Mouse (Mus musculus): ENCODE data around the gene 1700080O16Rik. TPM values are rescaled to one million over a fixed set of nuclear protein-coding genes. Genes with fewer than 3 reads are reported as not detected.

Gene 1700080O16Rik
- total RNA-seq (2015; ENCODE audit: low replicate concordance) (not detected in 2 replicates), total RNA-seq (2017; ENCODE audit: low replicate concordance) (not detected in 2 replicates)

DNA sequence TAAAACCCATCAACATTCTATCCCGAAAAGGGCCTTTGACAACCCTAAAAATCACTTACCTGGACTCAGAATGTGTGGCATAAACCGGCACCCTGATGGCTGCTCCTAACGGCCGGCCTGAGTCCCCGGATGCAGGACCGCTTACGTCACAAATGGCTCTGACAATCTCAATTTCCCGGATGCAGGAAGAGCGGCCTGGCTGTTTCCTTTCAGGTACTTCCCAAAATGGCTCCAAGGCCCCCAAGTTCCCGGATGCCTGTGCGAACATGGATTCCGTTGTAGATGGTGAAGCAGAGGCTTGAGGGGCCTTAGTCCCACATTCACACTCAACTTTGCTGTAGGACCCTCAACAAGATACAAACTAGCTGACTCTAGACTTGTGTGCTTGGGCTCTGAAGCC is at the start of gene 1700080O16Rik:
Gene 1700080O16Rik, minus strand, starts transcription at position 101 of the 400 bp plus-strand sequence.
- ATAC-seq (replicated peaks; ENCODE audit: low FRiP score, poor library complexity, severe bottlenecking), result no peak

DNA sequence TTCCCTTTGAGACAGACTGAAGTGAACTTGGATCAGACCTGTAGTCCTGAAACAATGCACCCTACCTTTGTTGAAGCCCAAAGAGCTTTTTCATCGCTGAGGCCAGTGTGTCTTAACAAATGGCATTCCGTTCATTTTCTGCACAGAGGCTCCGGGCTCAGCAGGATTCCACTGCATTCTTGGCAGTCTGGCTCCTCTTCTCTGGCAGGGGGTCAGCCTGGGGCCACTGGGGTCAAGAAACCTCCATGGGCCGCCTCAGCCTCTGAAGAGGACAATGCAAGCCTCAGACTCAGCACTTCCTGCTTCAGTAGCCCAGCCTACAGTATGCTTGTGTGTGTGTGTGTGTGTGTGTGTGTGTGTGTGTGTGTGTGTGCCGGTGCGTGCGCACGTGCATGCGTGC is 45.1 kb upstream of the 1700080O16Rik start:
- no peak for ATAC-seq (replicated peaks; ENCODE audit: low FRiP score, poor library complexity, severe bottlenecking)

- ATAC-seq (replicated peaks; ENCODE audit: low FRiP score, poor library complexity, severe bottlenecking), result no peak
Observed at GRCm38 (mm10) chrX:52000072-52000471, 27.5 kb upstream of the 1700080O16Rik start.

GRCm38 (mm10) chrX:51999426-51999825 is 26.9 kb upstream of the 1700080O16Rik start:
- no peak for ATAC-seq (replicated peaks; ENCODE audit: low FRiP score, poor library complexity, severe bottlenecking)

DNA sequence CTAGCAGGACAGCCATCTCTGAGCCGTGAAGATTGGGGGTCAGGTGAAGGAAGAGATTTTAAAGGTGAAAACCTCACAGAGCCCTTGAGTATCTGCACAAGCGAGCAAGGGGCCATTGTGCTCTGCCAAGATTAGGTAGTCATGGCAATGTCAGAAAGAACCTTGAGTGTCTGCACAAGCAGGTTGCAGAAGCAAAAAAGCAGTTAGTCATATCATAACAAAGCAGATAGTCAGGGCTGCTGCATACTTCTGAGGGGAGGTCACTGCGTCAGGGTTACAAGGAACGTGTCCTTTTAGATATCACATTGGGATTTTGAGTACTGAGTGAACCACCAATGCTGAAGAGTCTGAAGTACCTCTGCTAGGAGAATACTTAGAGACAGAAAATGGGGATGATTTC is 3.8 kb upstream of the 1700080O16Rik start:
- ATAC-seq (replicated peaks; ENCODE audit: low FRiP score, poor library complexity, severe bottlenecking), result no peak

- ATAC-seq (replicated peaks; ENCODE audit: low FRiP score, poor library complexity, severe bottlenecking), result no peak
Observed at GRCm38 (mm10) chrX:51974618-51975017, 2.0 kb upstream of the 1700080O16Rik start.

DNA sequence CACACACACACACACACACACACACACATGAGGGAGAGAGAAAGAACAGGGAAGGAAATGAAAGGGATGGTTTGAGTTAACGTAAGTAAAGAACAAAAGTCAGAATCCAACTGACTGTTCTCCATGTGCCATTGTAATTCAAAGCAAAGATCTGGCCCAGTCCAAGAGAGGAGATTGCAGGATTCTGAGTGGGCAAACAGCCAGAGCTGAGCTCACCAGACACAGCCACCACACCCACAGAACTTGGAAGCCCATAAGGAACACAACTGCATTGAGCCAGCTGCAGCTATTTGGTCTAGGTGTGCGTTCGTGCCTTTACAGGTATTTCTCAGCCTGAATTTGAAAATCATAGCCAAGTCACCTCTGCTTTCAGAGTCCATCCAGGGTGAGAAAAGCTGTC is 24.5 kb downstream of the 1700080O16Rik start:
- ATAC-seq (replicated peaks; ENCODE audit: low FRiP score, poor library complexity, severe bottlenecking), result no peak

- no peak for ATAC-seq (replicated peaks; ENCODE audit: low FRiP score, poor library complexity, severe bottlenecking)
Observed at GRCm38 (mm10) chrX:51938076-51938475, 34.5 kb downstream of the 1700080O16Rik start.

DNA sequence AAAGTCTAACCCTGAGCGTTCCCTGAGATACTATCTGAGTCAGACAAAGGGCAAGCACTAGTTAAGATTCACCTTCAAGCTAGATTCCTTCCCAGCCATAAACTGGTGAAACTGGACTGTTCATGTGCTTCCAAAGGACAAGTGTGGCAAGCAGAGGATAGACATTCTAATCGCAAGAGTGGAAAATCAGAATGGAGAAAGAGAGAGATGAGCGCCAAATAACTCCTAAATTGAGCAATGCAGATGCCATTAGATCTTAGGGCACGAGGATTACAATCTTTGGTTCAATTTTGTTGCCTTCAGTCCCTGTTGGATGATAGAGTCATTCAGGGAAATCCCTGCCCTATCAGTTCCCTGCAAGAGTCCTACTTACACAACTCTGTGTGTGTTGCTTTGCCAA is 53.5 kb downstream of the 1700080O16Rik start:
- ATAC-seq (replicated peaks; ENCODE audit: low FRiP score, poor library complexity, severe bottlenecking), result no peak

Other genes with a start within 250 kb of the 1700080O16Rik start
- gene Usp26, start 171.5 kb downstream of the 1700080O16Rik start, total RNA-seq (2015; ENCODE audit: low replicate concordance), result not detected in 2 replicates
- gene Usp26, start 171.5 kb downstream of the 1700080O16Rik start, total RNA-seq (2017; ENCODE audit: low replicate concordance), result not detected in 2 replicates
- gene Gpc4, start 192.5 kb upstream of the 1700080O16Rik start, total RNA-seq (2015; ENCODE audit: low replicate concordance), result 10.1 and 17.6 TPM in 2 replicates
- gene Gpc4, start 192.5 kb upstream of the 1700080O16Rik start, total RNA-seq (2017; ENCODE audit: low replicate concordance), result 6.8 and 7.1 TPM in 2 replicates